Mouse (Mus musculus) layer of hippocampus, postnatal 10 days (tissue): ENCODE data around the gene Xpc. TPM values are rescaled to one million over a fixed set of nuclear protein-coding genes. Genes with fewer than 3 reads are reported as not detected.
"Not testable (repeated sequence)": the region's sequence is repeated elsewhere in the genome, so short reads cannot be mapped to it uniquely, and the experiment has no call there.

Source experiments
- DNase-seq, 2 experiments: peaks; one replicate each; pipeline ENCODE4 v3.0.0; 2021; ENCODE audit warnings: low spot score in 2 of 2
- total RNA-seq, 2 experiments: library from RNA; stranded (reverse); gene quantifications; 2 replicates each; pipeline ENCODE4 v1.2.3; 2021

Gene Xpc
- total RNA-seq, 2 experiments from 2014 or later: 12.6 to 13.7 TPM

DNA sequence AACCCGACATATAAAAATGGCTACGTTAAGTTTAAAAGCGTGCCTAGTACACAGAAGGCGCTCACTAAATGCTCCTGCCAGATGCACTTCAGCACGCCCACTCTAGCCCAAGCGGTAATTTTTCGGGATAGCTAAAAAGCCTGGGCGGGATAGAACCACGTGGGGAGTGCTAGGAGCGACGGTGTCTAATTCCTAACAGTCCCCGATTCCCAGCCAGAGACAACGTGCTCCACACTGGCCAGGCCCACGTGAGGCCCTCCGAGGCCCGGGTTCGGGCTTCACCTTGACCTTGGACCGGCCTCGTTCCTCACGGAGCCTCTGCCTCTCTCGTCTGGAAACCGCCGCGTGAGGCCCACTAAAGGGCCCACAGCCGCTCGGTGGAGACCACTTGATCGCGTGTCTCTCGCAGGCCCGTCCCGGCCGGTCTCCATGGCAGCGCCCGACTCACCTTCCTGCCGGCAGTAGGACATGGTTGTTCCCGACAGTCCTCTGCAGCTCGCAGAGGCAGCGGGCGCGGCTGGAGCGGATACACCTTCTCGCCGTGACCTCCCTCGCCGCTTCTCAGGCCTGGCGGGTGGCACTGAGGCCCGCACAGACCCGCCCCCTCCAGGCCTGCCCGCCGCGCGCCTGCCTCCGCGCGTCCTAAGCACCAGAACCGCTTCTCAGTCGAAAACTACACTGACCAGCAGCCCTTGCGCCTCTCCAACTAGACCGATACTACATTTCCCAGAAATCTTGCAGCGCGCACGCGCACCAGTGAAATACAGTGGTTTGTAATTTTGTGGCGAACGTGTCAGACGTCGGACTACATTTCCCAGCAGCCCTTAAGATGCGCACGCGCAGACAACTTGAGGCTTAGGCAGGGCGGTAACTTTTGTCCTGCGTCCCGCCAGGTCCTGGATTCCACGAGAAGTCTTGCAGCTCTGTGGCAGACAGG, 42.6 kb downstream of the Xpc start, which contains the start of the genes Chchd4 and Tmem43:
Gene Chchd4, minus strand, starts transcription at position 679 of the 937 bp plus-strand sequence.
Gene Tmem43, plus strand, starts transcription at position 836 of the 937 bp plus-strand sequence.
- DNase-seq: peak; percentile 98 to 99

DNA sequence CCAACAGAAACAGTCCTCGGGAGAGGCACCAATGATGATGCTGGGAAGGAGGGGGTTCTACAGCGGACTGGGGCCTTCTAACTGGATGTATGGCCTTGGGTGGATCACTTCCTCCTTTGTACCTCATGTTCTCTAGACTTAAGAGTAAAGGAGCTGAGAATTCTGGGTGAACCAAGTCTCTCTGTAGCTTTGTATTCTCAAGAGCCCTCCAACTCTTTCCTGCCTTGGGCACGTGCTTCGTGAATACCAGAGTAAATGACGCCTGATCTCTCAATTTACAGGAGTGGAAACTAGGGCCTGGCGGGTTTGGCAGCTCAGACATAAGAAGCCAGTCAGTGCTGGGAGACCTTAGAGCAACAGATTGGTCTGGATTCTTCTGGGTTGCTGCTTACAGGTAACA, 43.4 kb downstream of the Xpc start:
- peak in 1 of 2 experiments; percentile 6 for DNase-seq

DNA sequence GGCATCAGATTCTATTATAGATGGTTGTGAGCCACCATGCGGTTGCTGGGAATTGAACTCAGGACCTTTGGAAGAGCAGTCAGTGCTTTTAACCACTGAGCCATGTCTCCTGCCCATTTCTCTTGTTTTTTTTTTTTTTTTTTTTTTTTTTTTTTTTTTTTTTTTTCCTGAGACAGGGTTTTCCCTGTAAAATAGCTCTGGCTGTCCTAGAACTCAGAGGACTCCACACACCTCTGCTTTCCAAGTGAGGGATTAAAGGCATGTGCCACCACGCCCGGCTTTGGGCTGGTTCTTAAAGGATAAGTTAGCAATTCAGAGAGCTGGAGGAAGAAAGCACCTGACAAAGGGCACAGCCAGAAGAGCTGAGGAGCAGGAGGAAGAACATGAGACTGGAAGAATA, 44.3 kb downstream of the Xpc start:
- not testable (repeated sequence) for DNase-seq

GRCm38 (mm10) chr6:91470712-91471111, 45.0 kb downstream of the Xpc start:
- no peak for DNase-seq

- DNase-seq: no peak
These were observed 48.6 kb downstream of the Xpc start for GRCm38 (mm10) chr6:91467106-91467505.

DNA sequence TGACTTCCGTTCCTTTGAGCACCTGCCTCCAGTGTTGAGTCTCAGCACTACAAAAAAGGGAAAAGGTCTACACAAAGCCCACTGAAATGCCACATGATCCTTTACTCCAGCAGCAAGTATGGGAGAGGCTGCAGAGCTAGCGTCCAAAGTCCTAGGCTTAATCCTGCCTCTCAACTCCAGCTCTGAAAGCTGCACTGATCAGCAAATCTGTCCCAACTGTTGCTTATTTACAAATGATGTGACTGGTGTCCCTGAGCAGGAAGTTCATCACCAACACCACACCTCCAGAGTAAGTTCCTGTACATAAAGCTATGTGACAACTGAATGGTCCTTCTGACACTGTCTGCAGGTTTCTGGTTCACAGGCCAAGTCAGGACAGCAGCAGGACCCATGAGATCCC, 49.9 kb downstream of the Xpc start:
- no peak for DNase-seq

DNA sequence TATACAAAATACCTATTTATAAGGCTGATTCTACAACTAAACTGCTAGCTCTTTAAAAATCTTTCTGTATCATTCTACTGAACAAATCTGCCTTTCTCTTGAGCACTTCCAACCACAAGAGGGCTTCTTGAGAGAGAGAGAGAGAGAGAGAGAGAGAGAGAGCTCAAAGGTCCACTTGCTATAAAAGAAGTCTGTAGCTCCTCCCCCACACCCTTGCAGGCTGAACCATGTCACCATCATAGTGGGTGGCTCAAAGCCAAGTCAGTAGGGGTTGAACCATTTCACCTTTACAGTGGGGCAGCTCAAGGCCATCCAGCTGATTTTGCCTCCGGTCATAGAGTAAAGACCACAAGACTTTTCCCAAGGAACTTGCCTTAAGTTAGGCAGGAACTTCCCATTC, 56.2 kb downstream of the Xpc start:
- DNase-seq: no peak

DNA sequence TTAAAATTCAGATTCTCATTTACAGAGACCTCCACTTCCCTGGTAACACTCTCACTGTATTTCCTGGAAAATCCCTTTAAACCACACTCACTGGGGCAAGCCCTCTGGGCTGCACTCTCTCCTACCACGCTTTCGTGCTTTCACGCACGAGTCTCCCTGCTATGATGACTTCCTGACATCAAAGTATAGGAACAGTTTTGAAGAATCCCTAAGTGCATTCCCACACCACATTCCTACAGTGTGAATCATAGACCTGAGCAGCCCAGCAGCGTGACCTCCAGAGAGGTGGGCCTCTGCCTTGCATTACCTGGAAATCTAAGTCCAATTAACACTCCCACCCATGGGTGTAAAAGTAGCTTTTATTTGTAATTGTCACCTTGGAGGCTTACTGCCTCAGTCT, 61.1 kb downstream of the Xpc start:
- DNase-seq: no peak

GRCm38 (mm10) chr6:91452056-91452455, 63.6 kb downstream of the Xpc start:
- no peak for DNase-seq

DNA sequence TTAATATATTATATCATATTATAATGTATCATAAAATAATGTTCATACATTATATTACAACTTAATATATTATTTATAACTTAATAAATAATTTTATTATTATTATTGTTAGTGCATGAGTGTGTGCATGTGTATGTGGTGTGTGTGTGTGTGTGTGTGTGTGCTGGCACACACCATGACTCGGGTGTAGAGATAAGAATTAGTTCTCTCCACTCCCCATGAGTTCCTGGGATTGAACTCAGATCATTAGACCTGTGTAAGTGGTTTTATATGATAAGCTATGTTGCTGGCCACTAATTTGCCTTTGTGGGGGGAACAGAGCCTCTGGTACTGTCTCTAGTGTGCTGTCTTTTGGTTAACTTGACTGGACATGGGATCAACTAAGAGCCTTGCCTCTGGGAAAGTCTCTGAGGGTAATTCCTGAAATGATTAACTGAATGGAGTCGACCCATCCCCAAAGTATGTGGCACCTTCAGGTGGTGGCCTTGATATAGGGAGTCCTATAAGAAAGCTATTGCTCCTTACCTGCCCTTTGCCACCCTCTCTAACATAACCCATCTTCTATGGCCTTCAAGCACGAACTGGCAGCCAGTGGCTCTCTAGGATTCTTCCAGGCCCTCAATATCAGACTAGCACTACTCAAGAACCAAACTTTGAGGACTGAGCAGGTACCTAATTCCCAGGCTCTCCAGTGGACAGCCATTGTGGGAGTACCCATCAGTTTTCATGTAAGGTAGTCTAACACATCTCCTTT, 66.0 kb downstream of the Xpc start:
- no peak for DNase-seq

- no peak for DNase-seq
These were observed 70.4 kb downstream of the Xpc start for GRCm38 (mm10) chr6:91445316-91445715.

DNA sequence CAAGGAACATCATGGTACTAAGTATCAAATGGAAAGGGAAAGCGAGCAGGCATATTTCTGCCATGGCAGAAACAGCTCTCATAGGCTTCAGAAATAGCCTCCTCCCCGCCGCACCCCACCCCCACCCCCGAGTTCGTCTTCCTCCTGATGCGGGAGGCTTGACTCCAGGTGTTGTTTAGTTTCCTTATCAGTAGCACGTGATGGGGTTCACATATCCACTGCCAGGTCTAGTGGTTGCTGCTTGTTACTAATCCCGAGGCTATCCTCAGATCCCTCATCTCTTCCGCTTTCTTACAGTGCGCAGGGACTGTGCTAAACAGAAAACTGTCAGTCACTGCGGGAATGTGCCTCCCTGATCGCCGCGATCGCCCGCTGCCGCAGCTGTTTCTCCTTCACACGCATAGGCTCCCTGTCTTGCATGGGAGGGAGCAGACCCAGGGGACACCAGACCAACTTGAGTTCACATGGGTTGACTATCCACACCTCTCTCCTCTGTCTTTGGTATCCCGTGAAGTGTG, 74.5 kb downstream of the Xpc start:
- DNase-seq: no peak

GRCm38 (mm10) chr6:91440474-91441144, 75.1 kb downstream of the Xpc start:
- DNase-seq: peak; percentile 98

Other genes with a start within 250 kb of the Xpc start
- 10 to 100 TPM; 23.5 to 39.2 TPM for gene Wnt7a, start 104.5 kb downstream of the Xpc start, total RNA-seq
- 10 to 100 TPM; 21.6 to 21.9 TPM for gene Chchd4, start 42.3 kb downstream of the Xpc start, total RNA-seq
- gene Tmem43, start 42.2 kb downstream of the Xpc start, total RNA-seq: 10 to 100 TPM; 28.4 to 32.1 TPM
- gene Lsm3, start within 50 bp of the Xpc start, total RNA-seq: 10 to 100 TPM; 45.7 to 52.1 TPM
- 100 to 1,000 TPM; 177 to 193 TPM for gene Slc6a6, start 168.2 kb upstream of the Xpc start, total RNA-seq